Mouse (Mus musculus) hindlimb bud, embryonic 11.5 days (tissue): Measurements from ENCODE around the gene Nanos2.
A peak's percentile ranks its signal among the peaks of the same experiment; 100 is the strongest.

Experiments
- DNase-seq: peaks from one replicate; pipeline ENCODE4 v3.0.0-alpha.2; 2012; ENCODE audit warnings: low read depth, low spot score; ENCODE audit errors: extremely low spot score

The Nanos2 gene

DNA sequence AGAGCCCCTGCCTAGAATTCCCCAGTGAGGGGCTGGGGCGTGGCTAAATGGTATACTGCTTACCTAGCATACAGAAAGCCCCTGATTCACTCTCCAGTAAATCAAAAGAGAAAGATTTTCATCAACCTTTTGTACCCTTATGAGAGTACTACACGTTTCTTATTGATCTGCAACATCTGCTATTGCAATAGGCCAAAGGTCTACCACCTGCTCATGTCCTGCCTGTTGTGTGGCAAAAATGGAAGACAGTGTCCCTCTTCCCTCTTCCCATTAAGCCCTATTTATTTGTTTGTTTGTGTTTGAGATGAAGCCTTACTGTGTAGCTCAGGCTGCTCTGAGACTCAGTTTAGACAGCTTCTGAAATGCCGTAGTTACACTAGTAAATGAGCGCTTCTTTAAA is 28.8 kb downstream of the Nanos2 start:
- no peak for DNase-seq

DNA sequence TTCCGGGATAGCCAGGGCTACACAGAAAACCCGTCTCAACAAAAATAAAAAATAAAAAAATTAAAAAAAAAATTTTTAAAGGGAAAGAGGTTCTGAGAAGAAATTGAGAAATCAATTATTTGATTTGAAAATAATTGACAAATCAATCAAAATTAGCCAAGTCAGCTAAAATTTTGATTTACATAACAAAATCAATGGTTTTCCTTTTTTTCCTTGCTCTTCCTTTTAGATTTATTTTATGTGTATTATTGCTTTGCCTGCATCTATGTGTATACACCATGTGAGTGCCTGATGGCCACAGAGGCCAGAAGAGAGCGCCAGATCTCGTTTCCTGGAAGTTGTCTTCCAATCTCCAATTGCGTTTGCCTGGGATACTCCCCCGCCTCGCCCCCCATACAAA is 30.7 kb downstream of the Nanos2 start:
- DNase-seq = no peak

DNA sequence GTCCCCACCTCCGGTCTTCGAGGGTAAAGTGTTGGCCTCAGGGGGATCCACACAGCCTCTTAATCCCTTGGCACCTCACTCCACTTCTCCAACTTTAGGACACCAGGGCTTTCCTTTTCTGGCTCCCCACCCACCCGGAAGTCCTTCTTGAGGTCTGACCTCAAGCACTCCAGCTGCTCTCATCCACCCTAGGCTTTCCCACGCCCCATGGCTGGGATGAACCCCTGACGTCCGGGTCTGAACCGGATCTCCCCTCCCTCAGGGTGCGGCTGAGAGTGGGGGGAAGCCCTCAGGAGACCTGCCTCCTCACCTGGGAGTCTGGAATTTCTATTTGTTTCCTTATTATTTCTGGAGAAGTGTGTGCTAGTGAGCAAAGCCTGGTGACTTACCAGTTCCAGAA is 33.8 kb downstream of the Nanos2 start:
- no peak for DNase-seq

DNA sequence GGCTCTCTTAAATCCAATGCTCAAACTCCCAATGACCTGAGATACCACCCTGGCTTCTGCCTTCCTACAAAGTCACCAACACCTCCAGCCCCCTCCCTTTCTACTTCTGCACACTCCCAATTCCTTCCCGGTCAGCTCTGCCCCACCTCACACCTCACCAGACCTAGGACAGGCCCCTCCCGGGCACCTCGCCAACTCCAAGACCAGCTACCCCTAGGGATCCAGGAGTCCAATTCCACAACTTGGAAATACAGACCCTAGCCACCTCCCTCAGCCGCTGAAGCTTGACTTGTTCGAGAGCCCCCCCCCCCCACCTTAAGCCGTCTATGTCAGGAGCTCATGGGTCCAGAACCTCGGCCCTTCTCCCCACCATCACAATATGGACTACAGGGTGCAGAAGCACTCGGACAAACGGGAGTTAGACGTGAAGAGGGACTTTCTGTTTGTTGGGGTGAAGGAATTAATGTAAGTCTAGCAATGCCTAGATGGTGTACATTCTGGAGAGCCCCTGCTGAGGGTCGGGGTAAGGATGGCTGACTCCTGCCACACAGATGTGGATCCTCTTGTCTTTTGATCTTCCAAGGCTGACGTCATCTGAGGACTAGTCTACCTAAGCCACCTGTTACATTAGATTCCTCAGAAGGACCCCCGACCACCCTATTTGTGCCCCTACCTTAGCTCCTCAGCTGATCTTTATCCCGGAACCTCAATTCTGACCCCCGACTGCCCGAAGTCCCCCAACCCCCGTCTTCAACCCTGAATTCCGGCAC is 35.2 kb downstream of the Nanos2 start:
- DNase-seq = no peak

DNA sequence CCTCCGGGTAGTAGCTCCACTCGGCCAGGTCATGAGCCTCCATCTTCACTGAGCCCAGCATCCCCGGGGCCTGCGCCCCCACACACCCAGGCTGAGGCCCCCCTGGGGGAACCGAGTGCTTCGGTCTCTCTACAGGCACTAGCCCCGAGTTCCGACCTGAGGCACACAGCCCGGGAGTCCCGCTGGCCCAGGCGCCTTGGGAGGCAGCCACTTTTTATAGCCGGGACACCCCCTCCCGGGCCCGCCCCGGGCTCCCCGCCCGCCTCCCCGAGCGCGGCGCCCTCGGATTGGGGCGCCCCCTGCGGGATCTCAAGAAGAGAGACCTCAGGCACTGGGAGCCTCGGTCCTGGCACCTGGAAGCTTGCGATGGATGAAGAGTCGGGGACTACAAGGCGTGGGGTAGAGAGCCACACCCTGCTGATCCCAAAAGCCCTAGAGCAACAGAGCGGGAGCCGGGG is 36.2 kb downstream of the Nanos2 start, which contains the start of gene Foxa3:
Gene Foxa3, minus strand, starts transcription at position 182 of the 458 bp plus-strand sequence.
- no peak for DNase-seq

DNA sequence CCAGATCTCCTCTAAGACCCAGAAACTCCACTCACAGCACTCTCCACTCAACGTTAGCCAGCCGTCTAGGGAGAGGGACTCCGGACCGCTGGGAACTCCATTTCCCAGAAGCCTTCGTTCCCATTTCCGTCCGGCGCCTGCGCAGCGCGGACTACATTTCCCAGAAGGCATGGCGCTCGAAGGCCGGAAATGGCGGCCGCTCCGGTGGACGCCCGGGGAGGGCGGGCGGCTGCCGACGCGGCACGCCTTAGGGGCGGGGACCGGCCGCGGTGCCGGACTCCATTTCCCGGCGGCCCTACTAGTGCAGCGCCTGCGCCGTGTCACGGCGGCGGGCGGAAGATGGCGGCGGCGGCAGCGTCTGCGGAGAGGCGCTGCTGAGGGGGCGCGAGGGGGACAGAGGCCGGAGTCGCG is 36.9 kb downstream of the Nanos2 start, which contains the start of gene Sympk:
Gene Sympk, plus strand, starts transcription at position 282 of the 411 bp plus-strand sequence.
- peak; percentile 79 for DNase-seq

DNA sequence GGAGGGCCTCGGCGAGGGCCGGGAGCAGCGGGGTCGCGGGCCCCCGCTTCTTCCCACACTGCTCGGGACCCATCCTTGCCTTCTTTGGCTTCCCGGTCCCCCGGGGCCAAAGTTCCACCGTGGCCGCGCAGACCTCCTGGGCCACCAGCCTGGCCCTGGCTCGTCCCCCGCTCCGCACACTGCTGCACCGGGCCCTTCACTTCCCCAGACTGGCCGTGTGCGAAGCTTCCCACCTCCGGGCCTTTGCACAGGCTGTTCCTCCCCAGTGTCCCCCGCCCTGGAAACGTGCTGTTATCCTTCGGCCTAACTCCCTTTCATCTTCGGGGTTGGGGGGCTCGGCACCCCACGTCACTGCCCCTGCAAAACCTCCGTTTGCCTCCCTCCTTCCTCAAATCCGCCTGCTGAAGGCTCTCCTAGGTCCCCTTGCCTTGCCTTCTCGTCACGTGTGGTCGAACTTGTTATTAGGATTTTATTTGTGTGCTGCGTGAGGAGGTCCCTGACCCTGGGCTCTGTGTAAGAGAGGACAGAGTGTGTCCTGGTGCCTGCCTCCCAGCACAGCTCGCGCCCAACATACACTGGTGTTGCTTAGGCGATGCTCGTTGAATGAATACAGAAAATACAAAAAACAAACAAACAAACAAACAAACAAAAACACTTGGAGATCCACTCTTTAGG is 37.5 kb downstream of the Nanos2 start:
- DNase-seq = no peak

DNA sequence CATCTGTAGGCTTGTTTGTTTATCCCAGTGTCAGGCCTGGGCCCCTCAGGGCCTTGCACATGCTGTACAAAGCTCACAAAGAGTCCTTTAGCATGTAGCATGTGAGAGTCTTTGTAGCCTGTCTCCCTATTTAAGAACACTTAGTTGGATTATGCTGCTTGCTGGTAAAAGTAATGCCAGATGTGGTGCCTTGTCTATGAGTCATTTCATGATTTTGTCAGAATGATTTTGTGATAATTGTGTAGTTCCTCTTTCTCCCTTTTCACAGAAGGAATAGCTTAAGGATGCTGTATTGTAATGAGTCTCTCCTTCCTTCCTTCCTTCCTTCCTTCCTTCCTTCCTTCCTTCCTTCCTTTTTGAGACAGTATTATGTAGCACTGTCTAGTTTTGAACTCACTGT is 40.9 kb downstream of the Nanos2 start:
- no peak for DNase-seq

DNA sequence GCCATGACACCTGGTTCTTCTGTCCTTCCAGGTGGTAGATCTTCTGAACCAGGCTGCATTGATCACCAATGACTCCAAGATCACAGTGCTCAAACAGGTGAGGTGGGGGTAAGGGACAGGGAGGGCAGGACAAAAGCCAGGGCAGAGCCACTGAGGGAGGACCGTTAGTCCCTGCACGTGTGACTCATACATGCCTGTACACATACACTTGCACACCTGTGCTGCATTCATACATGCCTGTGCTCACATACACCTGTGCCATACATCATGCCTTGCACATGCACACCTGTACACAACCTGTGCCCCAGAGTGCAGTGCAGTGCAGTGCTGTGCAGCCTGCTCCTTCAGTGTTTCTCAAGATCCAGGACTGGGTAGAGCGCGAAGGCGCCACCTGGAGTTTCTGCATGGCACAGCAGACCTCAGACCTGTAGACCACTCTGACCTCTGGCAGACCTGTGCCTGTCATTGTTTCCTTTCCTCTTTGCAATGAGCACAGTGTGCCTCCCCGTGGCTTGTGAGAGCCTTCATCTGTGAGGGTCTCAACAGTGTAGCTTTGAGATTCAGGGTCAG is 42.0 kb downstream of the Nanos2 start:
- peak; percentile 37 for DNase-seq

DNA sequence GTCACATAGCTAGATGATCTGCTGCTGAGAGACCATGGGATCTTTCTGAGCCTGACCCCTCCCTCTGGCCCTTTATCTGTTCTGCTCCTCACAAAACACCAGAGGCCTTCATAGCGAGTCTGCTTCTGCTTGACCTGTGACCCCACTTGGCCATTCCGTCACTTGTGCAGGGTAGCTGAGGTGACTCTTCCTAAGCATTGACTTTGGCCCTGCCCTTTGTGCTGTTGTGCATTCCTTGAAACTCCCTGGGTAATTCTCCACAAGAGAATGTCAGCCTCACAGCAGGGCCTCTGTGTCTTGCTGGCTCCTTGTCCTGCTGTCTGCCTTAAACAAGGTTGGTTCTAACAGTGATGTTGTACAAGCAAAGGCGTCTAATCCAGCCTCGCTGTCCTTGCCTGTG is 44.4 kb downstream of the Nanos2 start:
- no peak for DNase-seq
